Mouse (Mus musculus): ENCODE measurements around the gene Ddo. TPM values are rescaled to one million over a fixed set of nuclear protein-coding genes. Genes with fewer than 3 reads are reported as not detected.

Ddo gene
- polyA plus RNA-seq (2014; fragmentation: Nextera tagmentation; extraction: Ambion mirVana): 0.21 TPM in 1 of 2 replicates, not detected in the other

GRCm38 (mm10) chr10:40629656-40630311 lies at the start of gene Ddo:
Gene Ddo, plus strand, starts transcription at chr10:40630011.
- DNase-seq (ENCODE audit: low spot score): no peak
- Histone ChIP-seq H3K4me2 (no peak within 1 kb of the TSS), H3K4me1 (replicated peaks; ENCODE audit: control insufficient read depth, insufficient read depth, low read length) (no peaks in the 10 kb centered on the region; the same call in 1 of the 2 replicates), H3K27ac (ENCODE audit: low read depth, low read length) (no peak within 1 kb of the TSS), H3K36me3 (ENCODE audit: control insufficient read depth, insufficient read depth, low read length) (no peaks in the 10 kb centered on the region), H3K9ac (ENCODE audit: low read depth, low read length) (no peak within 1 kb of the TSS), H3K27me3 (replicated peaks; ENCODE audit: control insufficient read depth, insufficient read depth, low read length) (no peaks in the 10 kb centered on the region), H3K9me3 (ENCODE audit: control insufficient read depth, low read length) (no peaks in the 10 kb centered on the region), H3K4me3 (ENCODE audit: low read depth, low read length) (no peak within 1 kb of the TSS)
- WGBS: 69% methylated on average over 8 of the region's 8 CpGs
- ATAC-seq (replicated peaks; ENCODE audit: low FRiP score): no peak

DNA sequence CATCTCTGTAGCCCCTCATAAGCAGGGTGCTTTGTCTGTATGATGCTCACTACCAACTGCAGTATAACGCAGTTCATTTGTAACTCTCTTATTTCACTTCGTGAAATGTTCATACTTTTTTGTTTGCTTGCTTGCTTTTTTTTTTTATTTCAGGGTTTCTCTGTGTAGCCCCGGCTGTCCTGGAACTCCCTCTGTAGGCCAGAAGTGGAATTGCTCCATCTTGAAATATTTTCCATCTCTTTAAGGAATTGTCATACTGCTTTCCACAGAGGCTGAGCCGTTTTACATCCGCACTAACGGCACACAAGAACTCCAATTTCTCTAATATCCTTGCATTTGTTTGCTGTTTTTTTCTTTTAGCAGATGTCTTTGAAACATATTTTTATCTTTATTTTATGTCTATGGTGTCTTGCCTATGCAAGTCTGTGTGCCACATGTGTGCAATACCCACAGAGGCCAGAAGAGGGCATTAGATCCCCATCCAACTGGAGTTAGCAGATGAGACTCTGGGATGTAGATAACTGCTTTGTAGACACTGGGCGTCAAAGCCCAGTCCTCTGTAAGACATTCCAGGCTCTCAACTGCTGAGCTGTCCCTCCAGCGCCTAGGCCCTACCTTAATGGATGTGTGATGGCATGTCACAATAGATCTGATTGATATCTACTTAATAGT lies 46.1 kb upstream of the Ddo start:
- Histone ChIP-seq H3K36me3 (ENCODE audit: control insufficient read depth, insufficient read depth, low read length) (no peaks in the 10 kb centered on the region), H3K9ac (ENCODE audit: low read depth, low read length) (no peak overlapping the region), H3K9me3 (ENCODE audit: control insufficient read depth, low read length) (no peaks in the 10 kb centered on the region), H3K27ac (ENCODE audit: low read depth, low read length) (no peak overlapping the region), H3K4me3 (ENCODE audit: low read depth, low read length) (no peak overlapping the region), H3K4me2 (no peak overlapping the region), H3K4me1 (replicated peaks; ENCODE audit: control insufficient read depth, insufficient read depth, low read length) (no peaks in the 10 kb centered on the region), H3K27me3 (replicated peaks; ENCODE audit: control insufficient read depth, insufficient read depth, low read length) (no peaks in the 10 kb centered on the region)
- 71% methylated on average over 8 of the region's 8 CpGs for WGBS
- ATAC-seq (replicated peaks; ENCODE audit: low FRiP score) (no peak), DNase-seq (ENCODE audit: low spot score) (no peak)

DNA sequence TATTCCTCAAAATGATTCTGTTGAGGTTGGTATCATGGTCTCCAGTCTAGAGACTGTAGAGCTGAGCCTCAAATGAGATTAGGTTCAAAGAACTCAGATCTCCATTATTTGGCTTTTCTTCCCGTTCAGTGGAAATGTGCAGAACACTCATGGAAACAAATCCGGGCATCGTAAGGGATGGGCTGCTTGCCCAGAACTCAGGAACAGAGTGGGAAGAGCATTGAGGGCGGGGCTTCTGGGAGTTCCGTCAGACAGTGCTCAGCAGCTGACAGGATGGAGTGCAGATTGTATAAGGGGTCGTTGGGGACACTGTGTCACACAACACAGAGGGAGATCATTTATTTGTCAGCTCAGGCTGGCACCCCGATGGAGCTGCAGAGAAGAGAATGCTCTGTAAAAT lies 37.6 kb upstream of the Ddo start:
- DNase-seq (ENCODE audit: low spot score) (no peak), ATAC-seq (replicated peaks; ENCODE audit: low FRiP score) (no peak)
- Histone ChIP-seq H3K4me3 (ENCODE audit: low read depth, low read length) (no peak overlapping the region), H3K27me3 (replicated peaks; ENCODE audit: control insufficient read depth, insufficient read depth, low read length) (no peaks in the 10 kb centered on the region), H3K27ac (ENCODE audit: low read depth, low read length) (no peak overlapping the region), H3K36me3 (ENCODE audit: control insufficient read depth, insufficient read depth, low read length) (no peaks in the 10 kb centered on the region), H3K4me2 (no peak overlapping the region), H3K9ac (ENCODE audit: low read depth, low read length) (no peak overlapping the region), H3K9me3 (ENCODE audit: control insufficient read depth, low read length) (no peaks in the 10 kb centered on the region), H3K4me1 (replicated peaks; ENCODE audit: control insufficient read depth, insufficient read depth, low read length) (no peaks in the 10 kb centered on the region)
- WGBS: 73% methylated on average over 7 of the region's 7 CpGs

DNA sequence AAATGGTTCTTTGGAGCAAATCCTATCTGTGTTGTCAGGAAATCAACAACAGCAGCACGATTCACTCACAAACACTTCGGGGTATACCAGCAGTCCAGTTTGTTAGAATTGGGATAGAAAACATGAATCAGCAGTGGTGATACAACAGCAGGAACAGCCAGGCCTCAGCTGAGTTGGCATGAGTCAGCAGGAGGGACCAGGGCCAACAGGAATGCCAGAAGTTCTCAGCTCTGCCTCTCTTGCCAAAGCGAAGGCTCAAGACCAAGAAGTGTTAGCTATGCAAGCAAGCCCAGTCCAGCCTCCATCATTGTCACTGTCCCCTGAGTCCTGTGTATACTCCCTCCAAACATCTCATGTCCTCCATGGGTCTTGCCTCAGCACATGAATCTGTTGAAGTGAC lies 32.6 kb upstream of the Ddo start:
- Histone ChIP-seq H3K27ac (ENCODE audit: low read depth, low read length) (no peak overlapping the region), H3K9ac (ENCODE audit: low read depth, low read length) (no peak overlapping the region), H3K4me2 (no peak overlapping the region), H3K27me3 (replicated peaks; ENCODE audit: control insufficient read depth, insufficient read depth, low read length) (no peaks in the 10 kb centered on the region), H3K4me1 (replicated peaks; ENCODE audit: control insufficient read depth, insufficient read depth, low read length) (no peaks in the 10 kb centered on the region), H3K36me3 (ENCODE audit: control insufficient read depth, insufficient read depth, low read length) (no peaks in the 10 kb centered on the region), H3K4me3 (ENCODE audit: low read depth, low read length) (no peak overlapping the region), H3K9me3 (ENCODE audit: control insufficient read depth, low read length) (no peaks in the 10 kb centered on the region)
- ATAC-seq (replicated peaks; ENCODE audit: low FRiP score): no peak
- DNase-seq (ENCODE audit: low spot score): no peak
- WGBS: 81% methylated on average over 3 of the region's 3 CpGs

DNA sequence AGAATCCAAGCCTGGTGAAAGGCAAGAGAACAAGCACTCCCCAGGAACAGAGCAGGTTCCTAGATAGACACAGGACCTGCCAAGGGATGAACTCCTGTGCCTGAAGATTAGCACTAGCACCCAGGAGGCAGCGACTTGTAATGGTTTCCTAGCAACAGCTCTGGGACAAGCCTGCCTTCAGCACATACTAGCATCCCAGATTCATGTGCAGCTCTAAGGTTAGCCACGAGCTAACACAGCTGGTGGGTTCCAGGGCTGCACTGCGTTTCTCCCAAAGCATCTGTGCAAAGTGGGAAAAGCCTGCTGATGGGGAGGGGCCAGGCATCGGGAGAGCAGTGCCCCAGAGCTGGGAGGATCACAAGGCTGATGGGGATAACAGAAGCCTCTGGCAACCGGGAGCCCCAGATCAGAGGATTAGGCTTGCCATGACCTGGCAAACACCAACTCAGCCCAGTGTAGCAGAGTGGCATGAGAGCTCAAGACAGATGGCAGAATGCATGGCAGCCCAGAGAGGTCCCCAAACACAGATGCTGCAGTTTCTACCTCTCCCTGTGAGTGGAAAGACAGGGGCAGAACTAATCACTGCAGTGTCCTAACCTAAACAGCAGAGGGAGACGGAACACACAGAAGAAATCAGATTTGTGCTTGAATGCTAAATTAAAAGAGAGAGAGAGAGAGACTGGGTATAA lies 25.0 kb upstream of the Ddo start:
- no peak overlapping the region for H3K27ac ChIP-seq (ENCODE audit: low read depth, low read length)
- ATAC-seq (replicated peaks; ENCODE audit: low FRiP score): no peak
- DNase-seq (ENCODE audit: low spot score): no peak
- H3K4me1 ChIP-seq (replicated peaks; ENCODE audit: control insufficient read depth, insufficient read depth, low read length): no peaks in the 10 kb centered on the region
- no peaks in the 10 kb centered on the region for H3K9me3 ChIP-seq (ENCODE audit: control insufficient read depth, low read length)
- no peak overlapping the region for H3K4me2 ChIP-seq
- WGBS: 61% methylated on average over 6 of the region's 6 CpGs
- no peaks in the 10 kb centered on the region for H3K27me3 ChIP-seq (replicated peaks; ENCODE audit: control insufficient read depth, insufficient read depth, low read length)
- no peak overlapping the region for H3K4me3 ChIP-seq (ENCODE audit: low read depth, low read length)
- H3K9ac ChIP-seq (ENCODE audit: low read depth, low read length): no peak overlapping the region
- H3K36me3 ChIP-seq (ENCODE audit: control insufficient read depth, insufficient read depth, low read length): no peaks in the 10 kb centered on the region

DNA sequence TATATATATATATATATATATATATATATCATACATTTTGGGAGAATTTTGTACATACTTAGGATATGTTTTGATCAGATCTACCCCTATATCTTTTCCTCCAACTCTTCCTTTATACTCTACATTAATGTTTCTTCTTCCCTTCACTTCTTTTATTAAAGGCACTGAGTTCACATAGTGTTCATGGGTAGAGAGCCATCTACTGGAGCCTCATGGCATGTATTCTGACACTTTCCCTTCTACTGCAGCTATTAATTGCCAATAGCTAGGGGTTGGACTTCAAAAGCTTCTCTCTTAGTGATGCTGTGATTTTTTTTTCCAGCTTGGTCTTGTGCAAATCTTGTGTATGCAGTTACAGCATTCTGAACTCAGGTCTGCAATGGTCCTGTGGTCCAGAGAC lies 11.8 kb upstream of the Ddo start:
- Histone ChIP-seq H3K36me3 (ENCODE audit: control insufficient read depth, insufficient read depth, low read length) (no peaks in the 10 kb centered on the region), H3K9ac (ENCODE audit: low read depth, low read length) (no peak overlapping the region), H3K4me2 (no peak overlapping the region), H3K9me3 (ENCODE audit: control insufficient read depth, low read length) (no peaks in the 10 kb centered on the region), H3K27me3 (replicated peaks; ENCODE audit: control insufficient read depth, insufficient read depth, low read length) (no peaks in the 10 kb centered on the region), H3K4me3 (ENCODE audit: low read depth, low read length) (no peak overlapping the region), H3K27ac (ENCODE audit: low read depth, low read length) (no peak overlapping the region), H3K4me1 (replicated peaks; ENCODE audit: control insufficient read depth, insufficient read depth, low read length) (no peaks in the 10 kb centered on the region)
- no peak for ATAC-seq (replicated peaks; ENCODE audit: low FRiP score)
- DNase-seq (ENCODE audit: low spot score): no peak

DNA sequence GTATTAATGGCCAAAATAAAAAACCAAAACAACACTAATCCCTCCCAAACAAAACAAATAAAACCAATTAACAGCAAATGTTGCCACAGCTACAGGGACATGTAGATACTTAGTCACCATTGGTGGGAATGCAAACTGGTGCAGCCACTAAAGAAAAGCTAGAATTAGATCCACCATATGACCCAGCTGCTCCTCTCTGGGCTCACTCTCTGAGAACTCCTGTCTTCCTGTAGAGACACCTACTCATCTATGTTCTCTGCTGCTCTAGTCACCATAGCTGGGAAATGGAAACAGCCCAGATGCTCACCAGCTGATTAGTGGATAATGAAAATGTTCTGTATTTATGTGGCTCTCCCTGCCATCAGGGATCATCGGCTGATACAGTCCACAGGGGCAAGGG lies 10.1 kb upstream of the Ddo start:
- DNase-seq (ENCODE audit: low spot score): no peak
- no peaks in the 10 kb centered on the region for H3K36me3 ChIP-seq (ENCODE audit: control insufficient read depth, insufficient read depth, low read length)
- H3K4me2 ChIP-seq: no peak overlapping the region
- 68% methylated on average over 1 of the region's 1 CpGs for WGBS
- no peaks in the 10 kb centered on the region for H3K9me3 ChIP-seq (ENCODE audit: control insufficient read depth, low read length)
- no peaks in the 10 kb centered on the region for H3K4me1 ChIP-seq (replicated peaks; ENCODE audit: control insufficient read depth, insufficient read depth, low read length)
- no peak overlapping the region for H3K9ac ChIP-seq (ENCODE audit: low read depth, low read length)
- H3K4me3 ChIP-seq (ENCODE audit: low read depth, low read length): no peak overlapping the region
- H3K27me3 ChIP-seq (replicated peaks; ENCODE audit: control insufficient read depth, insufficient read depth, low read length): no peaks in the 10 kb centered on the region
- ATAC-seq (replicated peaks; ENCODE audit: low FRiP score): no peak
- no peak overlapping the region for H3K27ac ChIP-seq (ENCODE audit: low read depth, low read length)

GRCm38 (mm10) chr10:40629140-40629539 lies 671 bp upstream of the Ddo start:
- Histone ChIP-seq H3K9me3 (ENCODE audit: control insufficient read depth, low read length) (no peaks in the 10 kb centered on the region), H3K4me1 (replicated peaks; ENCODE audit: control insufficient read depth, insufficient read depth, low read length) (no peaks in the 10 kb centered on the region; the same call in 1 of the 2 replicates), H3K4me2 (no peak overlapping the region), H3K4me3 (ENCODE audit: low read depth, low read length) (no peak overlapping the region), H3K27me3 (replicated peaks; ENCODE audit: control insufficient read depth, insufficient read depth, low read length) (no peaks in the 10 kb centered on the region), H3K27ac (ENCODE audit: low read depth, low read length) (no peak overlapping the region), H3K9ac (ENCODE audit: low read depth, low read length) (no peak overlapping the region), H3K36me3 (ENCODE audit: control insufficient read depth, insufficient read depth, low read length) (no peaks in the 10 kb centered on the region)
- DNase-seq (ENCODE audit: low spot score) (no peak), ATAC-seq (replicated peaks; ENCODE audit: low FRiP score) (no peak)
- 68% methylated on average over 7 of the region's 7 CpGs for WGBS

Data from liver, embryonic 11.5 days (tissue).